Mouse (Mus musculus) neural tube, embryonic 15.5 days (tissue): Measurements from ENCODE around the gene Pigb. TPM values are rescaled to one million over a fixed set of nuclear protein-coding genes. Genes with fewer than 3 reads are reported as not detected.

Source experiments
- ATAC-seq: fragments of 200-750 bp; cut with Nextera tagmentation; 2 replicates; pipeline ENCODE4 v1.8.0; 2017; ENCODE audit warnings: mild to moderate bottlenecking, moderate TSS enrichment, moderate library complexity; ENCODE audit not compliant: low FRiP score
- H3K27ac ChIP-seq: fragments of 300-500 bp; sonication (generic); replicated peaks from 2 replicates; pipeline ENCODE4 v1.5.1; 2015; ENCODE audit warnings: mild to moderate bottlenecking, inconsistent platforms
- H3K27me3 ChIP-seq: fragments of 300-500 bp; sonication (generic); replicated peaks from 2 replicates; pipeline ENCODE4 v1.6.1; 2015; ENCODE audit warnings: inconsistent platforms
- H3K36me3 ChIP-seq: fragments of 300-500 bp; sonication (generic); 2 replicates; pipeline ENCODE4 v1.6.1; 2015; ENCODE audit warnings: inconsistent platforms
- H3K4me1 ChIP-seq: fragments of 300-500 bp; sonication (generic); 2 replicates; pipeline ENCODE4 v1.6.1; 2015; ENCODE audit warnings: inconsistent platforms
- H3K4me2 ChIP-seq: fragments of 300-500 bp; sonication (generic); 2 replicates; pipeline ENCODE4 v1.6.1; 2015; ENCODE audit warnings: inconsistent platforms, mild to moderate bottlenecking, moderate library complexity
- H3K4me3 ChIP-seq: fragments of 300-500 bp; sonication (generic); replicated peaks from 2 replicates; pipeline ENCODE4 v1.5.1; 2015; ENCODE audit warnings: mild to moderate bottlenecking, inconsistent platforms
- H3K9ac ChIP-seq: fragments of 300-500 bp; sonication (generic); replicated peaks from 2 replicates; pipeline ENCODE4 v1.6.1; 2015; ENCODE audit warnings: mild to moderate bottlenecking, inconsistent platforms
- H3K9me3 ChIP-seq: fragments of 300-500 bp; sonication (generic); replicated peaks from 2 replicates; pipeline ENCODE4 v1.6.1; 2016; ENCODE audit warnings: inconsistent platforms
- WGBS: fragments of 180-500 bp; shearing (Covaris S2); methylation state at CpG from one replicate; pipeline ENCODE4 v1.1.7; 2015; ENCODE audit warnings: mixed read lengths; 5-methylcytosine and 5-hydroxymethylcytosine counted together
- polyA plus RNA-seq: library from polyadenylated mRNA; unstranded; fragments of >200 nt; fragmentation: Nextera tagmentation; extraction: Ambion mirVana; gene quantifications from 2 replicates; pipeline ENCODE4 v1.2.1, GENCODE M21; 2015

Pigb gene
- polyA plus RNA-seq, 1 experiment from 2014 or later = 12.7 TPM

GRCm38 (mm10) chr9:72985250-72986220 is 54.6 kb downstream of the Pigb start, which contains the start of the genes Ccpg1os and Ccpg1:
Gene Ccpg1os (minus strand): TSS chr9:72985382.
Gene Ccpg1 (plus strand): TSS chr9:72985429.
- ATAC-seq = peak; percentile 100
- under 1% methylated on average over 87 of the region's 88 CpGs for WGBS
- Histone ChIP-seq H3K4me2 (peak within 1 kb of the TSS; percentile 86), H3K27ac (peak within 1 kb of the TSS; percentile 93), H3K36me3 (no peaks in the 10 kb centered on the region), H3K4me1 (peaks cover 24% of the 10 kb centered on the region), H3K9me3 (no peaks in the 10 kb centered on the region), H3K9ac (peak within 1 kb of the TSS; percentile 87), H3K27me3 (no peaks in the 10 kb centered on the region), H3K4me3 (peak within 1 kb of the TSS; percentile 97)

GRCm38 (mm10) chr9:72983066-72983465 is 57.1 kb downstream of the Pigb start:
- no peak overlapping the region for H3K27ac ChIP-seq
- no peak overlapping the region for H3K4me2 ChIP-seq
- no peak overlapping the region for H3K4me3 ChIP-seq
- H3K9me3 ChIP-seq = no peaks in the 10 kb centered on the region
- no peak for ATAC-seq
- peaks cover 24% of the 10 kb centered on the region for H3K4me1 ChIP-seq
- 76% methylated on average over 2 of the region's 2 CpGs for WGBS
- H3K9ac ChIP-seq = no peak overlapping the region
- H3K27me3 ChIP-seq = no peaks in the 10 kb centered on the region
- H3K36me3 ChIP-seq = no peaks in the 10 kb centered on the region

- no peak for ATAC-seq
- no peak overlapping the region for H3K9ac ChIP-seq
Observed at GRCm38 (mm10) chr9:72975242-72975641, 64.9 kb downstream of the Pigb start.

GRCm38 (mm10) chr9:72974734-72975133 is 65.4 kb downstream of the Pigb start:
- no peak overlapping the region for H3K27ac ChIP-seq
- no peaks in the 10 kb centered on the region for H3K4me1 ChIP-seq
- no peak overlapping the region for H3K4me3 ChIP-seq
- no peaks in the 10 kb centered on the region for H3K27me3 ChIP-seq
- no peak for ATAC-seq
- 94% methylated on average over 5 of the region's 5 CpGs for WGBS
- H3K36me3 ChIP-seq = no peaks in the 10 kb centered on the region
- H3K4me2 ChIP-seq = no peak overlapping the region
- H3K9me3 ChIP-seq = no peaks in the 10 kb centered on the region
- H3K9ac ChIP-seq = no peak overlapping the region

More at GRCm38 (mm10) chr9:72975242-72975641, 64.9 kb downstream of the Pigb start:
- Histone ChIP-seq H3K4me3 (no peak overlapping the region), H3K9me3 (no peaks in the 10 kb centered on the region), H3K4me2 (no peak overlapping the region), H3K27ac (no peak overlapping the region), H3K27me3 (no peaks in the 10 kb centered on the region), H3K36me3 (no peaks in the 10 kb centered on the region), H3K4me1 (no peaks in the 10 kb centered on the region)
- 83% methylated on average over 1 of the region's 1 CpGs for WGBS

- Histone ChIP-seq H3K36me3 (no peaks in the 10 kb centered on the region), H3K27me3 (no peaks in the 10 kb centered on the region), H3K9ac (no peak overlapping the region), H3K4me1 (peaks cover 3% of the 10 kb centered on the region; the same call in 1 of the 2 replicates), H3K9me3 (no peaks in the 10 kb centered on the region), H3K4me3 (no peak overlapping the region), H3K27ac (no peak overlapping the region), H3K4me2 (no peak overlapping the region)
- no peak for ATAC-seq
Observed at GRCm38 (mm10) chr9:72972984-72973383, 67.2 kb downstream of the Pigb start.

GRCm38 (mm10) chr9:72972435-72972834 is 67.7 kb downstream of the Pigb start:
- no peak for ATAC-seq
- Histone ChIP-seq H3K27me3 (no peaks in the 10 kb centered on the region), H3K9ac (no peak overlapping the region), H3K9me3 (no peaks in the 10 kb centered on the region), H3K4me2 (no peak overlapping the region), H3K36me3 (no peaks in the 10 kb centered on the region), H3K27ac (no peak overlapping the region), H3K4me3 (no peak overlapping the region), H3K4me1 (peaks cover 3% of the 10 kb centered on the region; the same call in 1 of the 2 replicates)
- WGBS = 90% methylated on average over 5 of the region's 5 CpGs

- H3K9me3 ChIP-seq = no peaks in the 10 kb centered on the region
- ATAC-seq = no peak
- peaks cover 3% of the 10 kb centered on the region; the same call in 1 of the 2 replicates for H3K4me1 ChIP-seq
- no peaks in the 10 kb centered on the region for H3K36me3 ChIP-seq
- no peak overlapping the region for H3K4me3 ChIP-seq
- 78% methylated on average over 7 of the region's 7 CpGs for WGBS
- H3K4me2 ChIP-seq = no peak overlapping the region
- H3K27me3 ChIP-seq = no peaks in the 10 kb centered on the region
- no peak overlapping the region for H3K27ac ChIP-seq
- no peak overlapping the region for H3K9ac ChIP-seq
Observed at GRCm38 (mm10) chr9:72969874-72970273, 70.3 kb downstream of the Pigb start.

GRCm38 (mm10) chr9:72968349-72969061 is 71.7 kb downstream of the Pigb start:
- H3K27me3 ChIP-seq = no peaks in the 10 kb centered on the region
- peaks cover 3% of the 10 kb centered on the region; the same call in 1 of the 2 replicates for H3K4me1 ChIP-seq
- WGBS = 32% methylated on average over 11 of the region's 11 CpGs
- no peaks in the 10 kb centered on the region for H3K9me3 ChIP-seq
- H3K4me3 ChIP-seq = no peak overlapping the region
- H3K27ac ChIP-seq = no peak overlapping the region
- no peaks in the 10 kb centered on the region for H3K36me3 ChIP-seq
- H3K4me2 ChIP-seq = peak overlapping the region; percentile 13; the same call in 1 of the 2 replicates
- peak; percentile 81 for ATAC-seq
- H3K9ac ChIP-seq = no peak overlapping the region

- no peak overlapping the region for H3K4me3 ChIP-seq
- no peak overlapping the region for H3K4me2 ChIP-seq
- peaks cover 13% of the 10 kb centered on the region for H3K4me1 ChIP-seq
- no peaks in the 10 kb centered on the region for H3K36me3 ChIP-seq
- no peaks in the 10 kb centered on the region for H3K9me3 ChIP-seq
- ATAC-seq = no peak
- H3K9ac ChIP-seq = no peak overlapping the region
- 77% methylated on average over 15 of the region's 15 CpGs for WGBS
- no peak overlapping the region for H3K27ac ChIP-seq
- H3K27me3 ChIP-seq = no peaks in the 10 kb centered on the region
Observed at GRCm38 (mm10) chr9:72961959-72962358, 78.2 kb downstream of the Pigb start.

GRCm38 (mm10) chr9:72961346-72961745 is 78.8 kb downstream of the Pigb start:
- H3K27me3 ChIP-seq = no peaks in the 10 kb centered on the region
- 78% methylated on average over 8 of the region's 8 CpGs for WGBS
- H3K9ac ChIP-seq = no peak overlapping the region

GRCm38 (mm10) chr9:72958521-72959450 is 81.4 kb downstream of the Pigb start, which contains the start of the genes Dyx1c1 and Gm44503:
Gene Dyx1c1 (plus strand): TSS chr9:72958785.
Gene Gm44503 (plus strand): TSS chr9:72958852.
- peak within 1 kb of the TSS; percentile 54 for H3K9ac ChIP-seq
- peak; percentile 96 for ATAC-seq
- H3K4me1 ChIP-seq = peaks cover 13% of the 10 kb centered on the region
- peak within 1 kb of the TSS; percentile 57 for H3K4me3 ChIP-seq
- H3K27me3 ChIP-seq = no peaks in the 10 kb centered on the region
- 1% methylated on average over 43 of the region's 43 CpGs for WGBS
- H3K36me3 ChIP-seq = no peaks in the 10 kb centered on the region
- H3K4me2 ChIP-seq = peak within 1 kb of the TSS; percentile 66
- peak within 1 kb of the TSS; percentile 75 for H3K27ac ChIP-seq
- no peaks in the 10 kb centered on the region for H3K9me3 ChIP-seq

More at GRCm38 (mm10) chr9:72961346-72961745, 78.8 kb downstream of the Pigb start:
- H3K27ac ChIP-seq = no peak overlapping the region
- no peaks in the 10 kb centered on the region for H3K9me3 ChIP-seq
- no peak overlapping the region for H3K4me2 ChIP-seq
- H3K4me3 ChIP-seq = no peak overlapping the region
- ATAC-seq = no peak
- peaks cover 13% of the 10 kb centered on the region for H3K4me1 ChIP-seq
- H3K36me3 ChIP-seq = no peaks in the 10 kb centered on the region
